Mouse (Mus musculus): ENCODE measurements around the gene Iqsec2.

DNA sequence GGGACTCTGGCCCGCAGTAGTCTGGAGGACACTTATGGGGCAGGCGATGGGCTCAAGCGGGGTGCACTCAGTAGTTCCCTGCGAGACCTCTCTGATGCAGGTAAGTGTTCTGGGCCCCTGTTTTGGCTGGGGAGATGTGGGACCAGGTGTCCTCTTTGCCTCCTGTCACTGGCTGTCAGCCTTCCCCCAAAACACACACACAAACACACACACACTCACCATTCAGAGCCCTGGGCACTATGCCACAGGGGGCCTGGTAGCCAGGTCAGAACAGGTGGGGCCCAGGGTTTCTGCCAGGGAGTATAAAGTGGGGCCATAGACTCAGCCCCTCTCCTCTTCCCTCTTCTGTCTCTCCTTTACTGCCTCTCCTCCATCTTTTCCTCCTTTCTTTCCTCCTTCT, 77.7 kb downstream of the Iqsec2 start:
- no peak for TF ChIP-seq POLR2A (IDR thresholded peaks at IDR 0.05; ENCODE audit: insufficient read depth, low read depth, low read length)
- TF ChIP-seq CTCF (IDR thresholded peaks at IDR 0.05): no peak

Data from heart, adult 2 months (tissue).